11 mouse cellular contexts compared by ENCODE assay signal in the genomic region with DNA sequence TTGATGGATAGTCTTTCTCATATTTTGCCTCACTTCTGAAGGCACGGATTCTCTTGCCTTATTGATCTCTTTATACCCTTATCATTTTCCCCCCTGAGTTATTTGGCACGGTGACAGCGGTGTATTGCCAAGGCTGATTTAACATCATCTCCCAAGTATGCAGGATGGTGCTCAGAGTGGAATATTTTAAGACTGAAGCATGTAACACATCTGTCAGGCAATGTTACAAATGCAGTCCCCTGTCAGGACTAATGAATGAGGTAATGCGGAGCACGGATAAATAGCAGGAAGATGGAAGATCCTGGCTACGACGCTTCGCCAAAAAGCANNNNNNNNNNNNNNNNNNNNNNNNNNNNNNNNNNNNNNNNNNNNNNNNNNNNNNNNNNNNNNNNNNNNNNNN.
DNase-seq lines count a peak whose midpoint lies in the region; ATAC-seq lines count a peak whose summit lies in the region.
"Had no signal": no experiment of that assay in that cellular context is flagged by ENCODE, and none has a peak within 500 bp of the region (broad histone marks: within the 10 kb centered on the region; RNA-seq: fewer than 3 reads in every experiment).

No protein-coding gene starts in this region.

- H3K36me3 ChIP-seq in embryonic facial prominence, embryonic 11.5 days (replicated peaks; ENCODE audit: control insufficient read depth, insufficient read depth, low read depth, low read length), result no peaks in the 10 kb centered on the region
- no peaks in the 10 kb centered on the region for H3K36me3 ChIP-seq in embryonic facial prominence, embryonic 10.5 days (replicated peaks)
- H3K36me3 ChIP-seq in hindbrain, embryonic 10.5 days, result no peaks in the 10 kb centered on the region
- no peaks in the 10 kb centered on the region for H3K36me3 ChIP-seq in hindbrain, embryonic 16.5 days (ENCODE audit: control insufficient read depth, insufficient read depth, low read length)

- H3K4me1 ChIP-seq in embryonic facial prominence, embryonic 11.5 days (ENCODE audit: control insufficient read depth, insufficient read depth, low read length), result no peaks in the 10 kb centered on the region
- H3K4me1 ChIP-seq in embryonic facial prominence, embryonic 10.5 days, result peaks cover 5% of the 10 kb centered on the region; the same call in 1 of the 2 replicates
- no peaks in the 10 kb centered on the region for H3K4me1 ChIP-seq in hindbrain, embryonic 10.5 days (replicated peaks)
- H3K4me1 ChIP-seq in hindbrain, embryonic 16.5 days (ENCODE audit: control insufficient read depth, insufficient read depth, low read depth, low read length), result no peaks in the 10 kb centered on the region; the same call in none of the 2 replicates

- ATAC-seq in embryonic facial prominence, embryonic 11.5 days (replicated peaks; ENCODE audit: insufficient number of reproducible peaks, low FRiP score, low TSS enrichment, low read depth), result no peak
- no peak for ATAC-seq in hindbrain, embryonic 16.5 days
- ATAC-seq in granulocyte monocyte progenitor cell, adult 5-6 weeks (replicated peaks; ENCODE audit: poor library complexity, severe bottlenecking), result no peak

- peak; percentile 4 for DNase-seq in embryonic facial prominence, embryonic 11.5 days (ENCODE audit: low spot score)
- DNase-seq in embryonic facial prominence, embryonic 10.5 days (ENCODE audit: low spot score), result no peak
- no peak for DNase-seq in hindbrain, embryonic 10.5 days (ENCODE audit: low spot score)
- peak; percentile 6 for DNase-seq in NIH3T3 (ENCODE audit: low read depth)
- DNase-seq in mesoderm, embryonic 11.5 days (ENCODE audit: low read depth, low spot score), result peak; percentile 43
- DNase-seq in embryo, embryonic 10.5 days (ENCODE audit: low spot score), result no peak
- DNase-seq: cerebellum, postnatal 25 days; kidney, postnatal 10 days; thymus, adult 18-20 months had no signal

- H3K9ac ChIP-seq in embryonic facial prominence, embryonic 11.5 days (replicated peaks; ENCODE audit: low read length), result no peak overlapping the region
- no peak overlapping the region for H3K9ac ChIP-seq in hindbrain, embryonic 16.5 days (ENCODE audit: low read depth, low read length)

- 63% methylated on average over 8 of the region's 8 CpGs for WGBS in embryonic facial prominence, embryonic 11.5 days
- 64% methylated on average over 8 of the region's 8 CpGs for WGBS in embryonic facial prominence, embryonic 10.5 days
- 82% methylated on average over 8 of the region's 8 CpGs for WGBS in hindbrain, embryonic 10.5 days
- WGBS in hindbrain, embryonic 16.5 days, result 26% methylated on average over 8 of the region's 8 CpGs

- no peak overlapping the region for H3K4me3 ChIP-seq in embryonic facial prominence, embryonic 11.5 days (ENCODE audit: low read depth, low read length)
- H3K4me3 ChIP-seq in embryonic facial prominence, embryonic 10.5 days, result no peak overlapping the region
- H3K4me3 ChIP-seq in hindbrain, embryonic 10.5 days, result no peak overlapping the region
- no peak overlapping the region for H3K4me3 ChIP-seq in hindbrain, embryonic 16.5 days (ENCODE audit: low read length)

- H3K27ac ChIP-seq in embryonic facial prominence, embryonic 11.5 days (replicated peaks; ENCODE audit: low read depth, low read length), result no peak overlapping the region
- no peak overlapping the region for H3K27ac ChIP-seq in embryonic facial prominence, embryonic 10.5 days (replicated peaks)
- 0 out of 2 replicates have a peak overlapping the region, but pooled peaks have one; percentile 18 for H3K27ac ChIP-seq in hindbrain, embryonic 10.5 days
- no peak overlapping the region for H3K27ac ChIP-seq in hindbrain, embryonic 16.5 days (ENCODE audit: low read depth, low read length)

- H3K27me3 ChIP-seq in embryonic facial prominence, embryonic 11.5 days (ENCODE audit: control insufficient read depth, insufficient read depth, low read length), result no peaks in the 10 kb centered on the region
- no peaks in the 10 kb centered on the region for H3K27me3 ChIP-seq in embryonic facial prominence, embryonic 10.5 days (replicated peaks; ENCODE audit: low read depth, poor library complexity, severe bottlenecking)
- no peaks in the 10 kb centered on the region for H3K27me3 ChIP-seq in hindbrain, embryonic 10.5 days (ENCODE audit: insufficient read depth, poor library complexity, severe bottlenecking)
- H3K27me3 ChIP-seq in hindbrain, embryonic 16.5 days (replicated peaks; ENCODE audit: control insufficient read depth, insufficient read depth, low read length), result no peaks in the 10 kb centered on the region

- H3K4me2 ChIP-seq in embryonic facial prominence, embryonic 11.5 days (ENCODE audit: low read depth, low read length), result no peak overlapping the region
- no peak overlapping the region for H3K4me2 ChIP-seq in hindbrain, embryonic 16.5 days (ENCODE audit: low read length)

- H3K9me3 ChIP-seq in embryonic facial prominence, embryonic 11.5 days (replicated peaks; ENCODE audit: control insufficient read depth, low read length), result no peaks in the 10 kb centered on the region
- H3K9me3 ChIP-seq in embryonic facial prominence, embryonic 10.5 days, result no peaks in the 10 kb centered on the region
- H3K9me3 ChIP-seq in hindbrain, embryonic 10.5 days, result no peaks in the 10 kb centered on the region
- no peaks in the 10 kb centered on the region for H3K9me3 ChIP-seq in hindbrain, embryonic 16.5 days (ENCODE audit: control insufficient read depth, low read length)

Comparison
In these comparisons a context has a peak if more than half of its experiments do, and no peak if none do; other contexts are left out.
1. DNase-seq: peak in embryonic facial prominence, embryonic 11.5 days (single experiment), NIH3T3 (single experiment) and mesoderm, embryonic 11.5 days (single experiment); none in embryonic facial prominence, embryonic 10.5 days (single experiment), hindbrain, embryonic 10.5 days (single experiment) and embryo, embryonic 10.5 days (single experiment).